Mouse (Mus musculus): ENCODE results near the gene Fam71e2. TPM values are rescaled to one million over a fixed set of nuclear protein-coding genes. Genes with fewer than 3 reads are reported as not detected.

Gene Fam71e2
- polyA plus RNA-seq, 1 experiment from 2014 or later, result not detected

DNA sequence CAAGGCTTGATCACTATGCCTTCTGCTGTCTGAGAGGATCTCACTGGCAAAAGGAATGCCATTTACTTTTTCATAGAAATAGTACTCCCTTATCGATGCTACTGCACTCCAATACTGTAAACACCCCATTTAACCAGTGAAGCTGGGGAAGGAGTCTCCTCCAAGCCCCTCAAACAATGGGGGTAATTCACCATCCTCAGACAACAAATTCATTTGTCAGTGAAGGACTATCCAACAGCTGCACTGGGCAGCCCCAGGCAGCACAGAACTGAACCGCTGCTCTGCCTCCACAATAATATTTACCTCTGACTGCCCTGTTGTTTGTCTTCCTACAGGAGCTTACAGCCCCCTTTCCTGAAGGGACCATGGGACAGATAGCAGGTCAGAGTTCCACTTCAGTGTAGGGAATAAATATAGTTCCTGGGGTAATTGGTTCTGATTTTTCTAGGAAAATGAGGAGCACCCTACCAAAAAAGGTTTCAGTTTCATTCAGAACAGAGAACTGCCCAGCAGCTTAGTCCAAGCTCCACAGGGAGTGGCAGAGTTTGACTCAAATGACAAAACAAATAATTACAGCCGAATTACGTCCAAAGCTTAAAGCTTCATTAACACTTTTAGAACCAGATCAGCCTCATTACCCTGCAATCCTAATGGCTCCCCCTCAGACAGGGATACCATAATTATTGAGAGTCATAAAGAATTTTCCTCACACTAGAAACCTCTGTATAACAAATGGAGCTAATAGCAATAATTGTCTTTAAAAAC lies 6.0 kb downstream of the Fam71e2 start:
- no peak overlapping the region for H3K9ac ChIP-seq
- no peak overlapping the region for H3K4me2 ChIP-seq
- H3K27me3 ChIP-seq (replicated peaks), result no peaks in the 10 kb centered on the region
- WGBS, result 19% methylated on average over 4 of the region's 4 CpGs
- no peak overlapping the region for H3K27ac ChIP-seq
- no peaks in the 10 kb centered on the region for H3K4me1 ChIP-seq
- H3K36me3 ChIP-seq (replicated peaks), result no peaks in the 10 kb centered on the region
- H3K9me3 ChIP-seq, result no peaks in the 10 kb centered on the region
- no peak for ATAC-seq (replicated peaks)
- H3K4me3 ChIP-seq, result no peak overlapping the region

DNA sequence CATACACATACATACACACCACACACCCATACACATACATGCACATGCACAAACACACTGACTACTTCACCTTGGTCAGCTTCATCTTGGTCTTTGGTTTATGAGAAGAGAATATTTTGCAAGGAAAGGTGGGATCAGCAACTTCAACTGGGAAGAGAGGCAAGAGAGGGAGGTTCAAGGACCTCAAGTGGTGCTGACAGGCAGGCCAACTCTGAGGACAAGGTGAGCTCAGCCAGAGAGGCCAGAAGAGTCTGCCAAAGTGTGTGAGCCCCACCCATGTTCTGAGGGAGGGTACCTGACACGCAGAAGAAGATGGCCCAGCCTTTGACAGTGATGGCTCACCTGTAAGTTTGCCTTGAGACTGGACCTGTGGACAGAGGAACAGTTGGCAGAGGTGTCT lies 11.4 kb downstream of the Fam71e2 start:
- no peaks in the 10 kb centered on the region for H3K4me1 ChIP-seq
- no peak overlapping the region for H3K27ac ChIP-seq
- 46% methylated on average over 1 of the region's 1 CpGs for WGBS
- H3K4me2 ChIP-seq, result no peak overlapping the region
- H3K36me3 ChIP-seq (replicated peaks), result no peaks in the 10 kb centered on the region
- H3K27me3 ChIP-seq (replicated peaks), result no peaks in the 10 kb centered on the region
- H3K9ac ChIP-seq, result no peak overlapping the region
- no peak overlapping the region for H3K4me3 ChIP-seq
- no peaks in the 10 kb centered on the region for H3K9me3 ChIP-seq
- ATAC-seq (replicated peaks), result no peak

DNA sequence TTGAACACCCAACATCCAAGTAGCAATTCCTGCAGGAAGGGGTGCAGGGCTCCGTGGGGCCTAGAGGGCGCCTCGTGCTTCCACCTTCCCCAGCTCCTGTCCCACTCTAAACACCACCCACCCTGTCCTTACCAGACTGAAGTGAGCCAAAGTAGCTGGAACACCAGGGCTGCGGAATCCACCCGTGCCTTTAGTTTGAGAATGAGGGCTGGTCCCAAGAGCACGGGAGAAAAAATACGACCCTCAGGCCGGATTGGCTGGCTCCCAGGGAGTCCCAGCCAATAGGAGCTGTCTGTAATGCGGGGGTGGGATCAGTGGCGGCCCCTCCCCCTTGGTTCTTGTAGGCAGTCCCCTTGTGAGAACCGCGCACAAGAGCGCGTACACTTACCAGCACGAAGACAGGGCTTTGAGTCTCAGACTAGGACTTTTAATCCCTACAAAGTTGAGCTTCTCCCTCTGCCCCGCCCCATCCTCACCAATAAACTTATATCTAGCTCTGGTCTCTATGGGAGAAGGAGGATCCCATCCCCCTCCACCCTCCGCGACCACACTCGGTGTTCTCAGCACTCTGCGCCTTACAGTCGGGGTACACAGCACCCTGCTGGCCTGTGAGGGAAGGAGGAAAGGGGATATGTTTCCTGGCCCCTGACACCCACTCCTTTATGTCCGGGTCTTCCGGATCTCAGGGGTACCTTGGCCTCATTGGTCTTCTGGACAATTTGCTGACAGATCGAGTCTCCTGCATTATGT lies 18.1 kb downstream of the Fam71e2 start, which contains the start of gene Cox6b2:
Gene Cox6b2 (minus strand): TSS at position 274 of the 750 bp plus-strand sequence.
- Histone ChIP-seq H3K4me1 (peaks cover 18% of the 10 kb centered on the region), H3K9me3 (no peaks in the 10 kb centered on the region), H3K27ac (no peak within 1 kb of the TSS), H3K36me3 (replicated peaks) (no peaks in the 10 kb centered on the region), H3K4me2 (peak within 1 kb of the TSS; percentile 56), H3K4me3 (peak within 1 kb of the TSS; percentile 37), H3K9ac (peak within 1 kb of the TSS; percentile 12; the same call in 1 of the 2 replicates), H3K27me3 (replicated peaks) (no peaks in the 10 kb centered on the region)
- ATAC-seq (replicated peaks), result peak; percentile 93
- WGBS, result 3% methylated on average over 24 of the region's 24 CpGs

- H3K4me2 ChIP-seq, result peak overlapping the region; percentile 56
- H3K9me3 ChIP-seq, result no peaks in the 10 kb centered on the region
- H3K36me3 ChIP-seq (replicated peaks), result no peaks in the 10 kb centered on the region
- under 1% methylated on average over 30 of the region's 30 CpGs for WGBS
- ATAC-seq (replicated peaks), result peak; percentile 77
- H3K9ac ChIP-seq, result peak overlapping the region; percentile 12; the same call in 1 of the 2 replicates
- peak overlapping the region; percentile 37 for H3K4me3 ChIP-seq
- no peak overlapping the region for H3K27ac ChIP-seq
- peaks cover 18% of the 10 kb centered on the region for H3K4me1 ChIP-seq
- no peaks in the 10 kb centered on the region for H3K27me3 ChIP-seq (replicated peaks)
These were observed 18.9 kb downstream of the Fam71e2 start for GRCm38 (mm10) chr7:4751971-4752820.

- Histone ChIP-seq H3K27ac (no peak overlapping the region), H3K4me2 (no peak overlapping the region), H3K36me3 (replicated peaks) (no peaks in the 10 kb centered on the region; the same call in 1 of the 2 replicates), H3K9ac (no peak overlapping the region), H3K27me3 (replicated peaks) (no peaks in the 10 kb centered on the region), H3K4me1 (peaks cover 18% of the 10 kb centered on the region), H3K4me3 (no peak overlapping the region), H3K9me3 (no peaks in the 10 kb centered on the region)
- 81% methylated on average over 2 of the region's 2 CpGs for WGBS
- no peak for ATAC-seq (replicated peaks)
These were observed 21.9 kb downstream of the Fam71e2 start for GRCm38 (mm10) chr7:4749169-4749568.

DNA sequence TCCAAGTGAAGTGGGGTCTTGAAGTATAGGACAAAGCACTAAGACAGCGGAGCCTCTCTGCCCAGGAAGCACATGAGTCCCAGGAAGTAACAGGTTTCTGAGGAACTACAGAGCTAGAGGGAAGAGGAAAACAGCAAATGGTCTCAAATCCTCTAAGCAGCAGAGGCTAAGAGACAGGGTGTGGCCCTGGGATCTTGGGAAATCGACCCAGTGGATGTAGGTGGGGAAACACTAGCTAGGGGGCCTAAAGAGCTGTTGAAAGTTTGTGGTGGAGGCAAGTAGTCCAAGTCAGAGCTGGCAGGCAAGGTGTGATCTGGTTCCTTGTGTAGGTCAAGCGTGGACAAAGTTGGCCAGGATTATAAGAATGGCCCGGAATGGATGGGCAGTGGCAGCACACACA lies 22.8 kb downstream of the Fam71e2 start:
- no peak overlapping the region for H3K9ac ChIP-seq

DNA sequence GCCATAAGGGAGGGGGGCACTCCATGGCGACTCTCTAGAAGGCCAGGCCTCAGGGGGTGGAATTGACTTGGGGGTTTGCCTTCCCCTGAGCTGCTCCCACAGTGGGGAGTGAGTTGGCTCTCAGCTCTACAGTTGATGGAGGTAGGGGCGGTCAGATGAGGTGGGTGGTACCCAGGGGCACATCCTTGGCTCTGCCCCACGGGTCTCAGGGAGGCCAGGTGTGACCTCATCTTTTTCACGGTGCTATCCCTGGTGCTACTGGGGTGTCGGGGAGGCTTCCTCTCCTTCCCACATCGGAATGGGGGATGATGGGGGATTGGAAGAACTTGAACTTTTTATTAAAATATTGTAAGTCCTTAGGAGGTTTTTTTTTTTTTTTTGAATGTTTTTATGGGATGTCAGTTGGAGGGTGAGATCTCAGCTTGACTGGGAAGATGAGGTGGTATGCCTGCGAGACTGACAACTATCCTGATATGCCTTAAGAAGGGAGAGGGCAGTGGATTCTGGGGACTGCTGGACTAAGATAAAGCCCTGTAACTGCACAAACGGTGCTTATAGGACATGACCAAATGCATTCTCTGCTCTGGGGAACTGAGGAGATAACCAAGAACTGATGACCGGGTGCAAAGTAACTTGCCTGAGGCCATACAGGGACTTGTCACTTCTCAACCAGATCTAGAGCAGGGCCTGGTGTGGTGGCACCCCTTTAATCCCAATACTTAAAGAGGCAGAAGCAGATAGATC lies 23.8 kb downstream of the Fam71e2 start:
- H3K36me3 ChIP-seq (replicated peaks), result no peaks in the 10 kb centered on the region; the same call in 1 of the 2 replicates
- no peaks in the 10 kb centered on the region for H3K27me3 ChIP-seq (replicated peaks)
- no peaks in the 10 kb centered on the region for H3K9me3 ChIP-seq
- H3K27ac ChIP-seq, result no peak overlapping the region
- WGBS, result 76% methylated on average over 9 of the region's 9 CpGs
- no peak overlapping the region for H3K4me3 ChIP-seq
- no peak for ATAC-seq (replicated peaks)
- H3K4me2 ChIP-seq, result no peak overlapping the region
- H3K9ac ChIP-seq, result no peak overlapping the region
- H3K4me1 ChIP-seq, result peaks cover 17% of the 10 kb centered on the region

More for the DNA sequence above, 22.8 kb downstream of the Fam71e2 start:
- Histone ChIP-seq H3K4me3 (no peak overlapping the region), H3K4me1 (peaks cover 18% of the 10 kb centered on the region), H3K27me3 (replicated peaks) (no peaks in the 10 kb centered on the region), H3K9me3 (no peaks in the 10 kb centered on the region), H3K4me2 (no peak overlapping the region), H3K36me3 (replicated peaks) (no peaks in the 10 kb centered on the region; the same call in 1 of the 2 replicates), H3K27ac (no peak overlapping the region)
- no peak for ATAC-seq (replicated peaks)
- 87% methylated on average over 4 of the region's 4 CpGs for WGBS

GRCm38 (mm10) chr7:4746326-4746980 lies 24.6 kb downstream of the Fam71e2 start:
- Histone ChIP-seq H3K27me3 (replicated peaks) (no peaks in the 10 kb centered on the region), H3K4me3 (no peak overlapping the region), H3K9me3 (no peaks in the 10 kb centered on the region), H3K4me2 (no peak overlapping the region), H3K36me3 (replicated peaks) (no peaks in the 10 kb centered on the region; the same call in 1 of the 2 replicates), H3K27ac (no peak overlapping the region), H3K9ac (no peak overlapping the region), H3K4me1 (peaks cover 19% of the 10 kb centered on the region)
- no peak; the same call in 1 of the 2 replicates for ATAC-seq (replicated peaks)
- WGBS, result 81% methylated on average over 22 of the region's 22 CpGs

GRCm38 (mm10) chr7:4744886-4745285 lies 26.2 kb downstream of the Fam71e2 start:
- WGBS, result 96% methylated on average over 6 of the region's 6 CpGs
- Histone ChIP-seq H3K4me2 (no peak overlapping the region), H3K27me3 (replicated peaks) (no peaks in the 10 kb centered on the region), H3K4me3 (no peak overlapping the region), H3K9me3 (no peaks in the 10 kb centered on the region), H3K36me3 (replicated peaks) (no peaks in the 10 kb centered on the region; the same call in 1 of the 2 replicates), H3K9ac (no peak overlapping the region), H3K27ac (no peak overlapping the region), H3K4me1 (peaks cover 26% of the 10 kb centered on the region)
- no peak for ATAC-seq (replicated peaks)

GRCm38 (mm10) chr7:4743354-4743753 lies 27.7 kb downstream of the Fam71e2 start:
- 74% methylated on average over 2 of the region's 2 CpGs for WGBS
- no peaks in the 10 kb centered on the region for H3K9me3 ChIP-seq
- H3K27ac ChIP-seq, result no peak overlapping the region
- no peak overlapping the region for H3K4me2 ChIP-seq
- H3K4me1 ChIP-seq, result peaks cover 36% of the 10 kb centered on the region
- H3K4me3 ChIP-seq, result no peak overlapping the region
- no peaks in the 10 kb centered on the region for H3K27me3 ChIP-seq (replicated peaks)
- H3K36me3 ChIP-seq (replicated peaks), result no peaks in the 10 kb centered on the region; the same call in 1 of the 2 replicates
- no peak overlapping the region for H3K9ac ChIP-seq
- ATAC-seq (replicated peaks), result no peak

DNA sequence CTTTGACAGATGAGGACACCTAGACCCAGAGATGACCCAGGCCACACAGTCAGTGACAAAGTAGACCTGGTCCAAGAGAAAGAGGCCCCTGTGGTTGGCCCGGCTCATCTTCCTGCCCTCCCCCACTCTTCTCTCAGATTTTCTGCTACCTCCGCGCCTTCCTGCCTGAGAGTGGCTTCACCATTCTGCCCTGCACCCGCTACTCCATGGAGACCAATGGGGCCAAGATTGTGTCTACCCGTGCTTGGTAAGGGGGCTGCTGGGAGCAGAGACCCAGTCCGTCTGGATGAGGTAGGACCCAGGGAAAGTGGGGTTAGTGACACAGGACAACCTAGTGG lies 28.7 kb downstream of the Fam71e2 start:
- H3K36me3 ChIP-seq (replicated peaks), result no peaks in the 10 kb centered on the region; the same call in 1 of the 2 replicates
- peak overlapping the region; percentile 84; the same call in 1 of the 2 replicates for H3K4me2 ChIP-seq
- WGBS, result 82% methylated on average over 6 of the region's 6 CpGs
- ATAC-seq (replicated peaks), result no peak
- H3K4me1 ChIP-seq, result peaks cover 37% of the 10 kb centered on the region
- H3K27ac ChIP-seq, result no peak overlapping the region
- H3K9me3 ChIP-seq, result no peaks in the 10 kb centered on the region
- H3K4me3 ChIP-seq, result no peak overlapping the region
- H3K9ac ChIP-seq, result 0 out of 2 replicates have a peak overlapping the region, but pooled peaks have one; percentile 10
- H3K27me3 ChIP-seq (replicated peaks), result no peaks in the 10 kb centered on the region

Data from midbrain, embryonic 15.5 days (tissue).